Mouse (Mus musculus): ENCODE results near the gene Ldlrad1. TPM values are rescaled to one million over a fixed set of nuclear protein-coding genes. Genes with fewer than 3 reads are reported as not detected.

Gene Ldlrad1
- polyA plus RNA-seq (2014; fragmentation: Illumina TruSeq; extraction: RNeasy Lipid Tissue Mini Kit (QIAGEN cat#74804); ENCODE audit: low read depth, low replicate concordance) = not detected

GRCm38 (mm10) chr4:107208880-107209279 is at the start of gene Ldlrad1:
Ldlrad1 (plus strand) TSS chr4:107209180.

DNA sequence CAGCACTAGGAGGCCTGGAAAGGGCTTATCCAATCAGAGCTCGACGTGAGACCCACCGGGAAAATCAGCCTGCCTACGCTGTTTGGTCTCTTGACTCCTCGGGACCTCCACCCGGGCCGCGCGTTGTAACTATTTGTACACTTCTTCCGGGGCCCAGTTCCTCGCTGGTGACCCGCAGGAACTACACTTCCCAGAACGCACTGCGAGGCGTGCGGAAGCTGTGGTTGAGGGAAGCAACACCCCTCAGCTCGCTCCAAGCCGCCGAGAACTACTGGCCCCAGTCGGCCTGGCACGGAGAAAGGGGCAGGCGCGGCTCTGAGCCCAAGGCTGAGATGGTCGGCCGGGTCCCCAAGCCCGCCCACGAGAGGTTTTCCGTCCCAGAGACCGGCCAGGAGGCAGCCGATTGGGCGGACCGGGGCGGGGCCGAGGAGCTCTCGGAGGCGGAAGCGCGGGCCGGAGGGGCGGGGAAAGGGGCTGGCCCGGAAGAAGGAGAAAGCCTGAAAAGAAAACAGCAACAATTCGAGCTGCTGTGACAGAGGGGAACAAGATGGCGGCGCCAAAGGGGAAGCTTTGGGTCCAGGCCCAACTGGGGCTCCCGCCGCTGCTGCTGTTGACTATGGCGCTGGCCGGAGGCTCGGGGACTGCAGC is 30.7 kb upstream of the Ldlrad1 start, which contains the start of gene Tmem59:
TSS of gene Tmem59 (plus strand) at position 218 of the 648 bp plus-strand sequence.

GRCm38 (mm10) chr4:107178830-107179490 is 30.0 kb upstream of the Ldlrad1 start, which contains the start of gene Tceanc2:
Tceanc2 (minus strand) TSS chr4:107179116.

DNA sequence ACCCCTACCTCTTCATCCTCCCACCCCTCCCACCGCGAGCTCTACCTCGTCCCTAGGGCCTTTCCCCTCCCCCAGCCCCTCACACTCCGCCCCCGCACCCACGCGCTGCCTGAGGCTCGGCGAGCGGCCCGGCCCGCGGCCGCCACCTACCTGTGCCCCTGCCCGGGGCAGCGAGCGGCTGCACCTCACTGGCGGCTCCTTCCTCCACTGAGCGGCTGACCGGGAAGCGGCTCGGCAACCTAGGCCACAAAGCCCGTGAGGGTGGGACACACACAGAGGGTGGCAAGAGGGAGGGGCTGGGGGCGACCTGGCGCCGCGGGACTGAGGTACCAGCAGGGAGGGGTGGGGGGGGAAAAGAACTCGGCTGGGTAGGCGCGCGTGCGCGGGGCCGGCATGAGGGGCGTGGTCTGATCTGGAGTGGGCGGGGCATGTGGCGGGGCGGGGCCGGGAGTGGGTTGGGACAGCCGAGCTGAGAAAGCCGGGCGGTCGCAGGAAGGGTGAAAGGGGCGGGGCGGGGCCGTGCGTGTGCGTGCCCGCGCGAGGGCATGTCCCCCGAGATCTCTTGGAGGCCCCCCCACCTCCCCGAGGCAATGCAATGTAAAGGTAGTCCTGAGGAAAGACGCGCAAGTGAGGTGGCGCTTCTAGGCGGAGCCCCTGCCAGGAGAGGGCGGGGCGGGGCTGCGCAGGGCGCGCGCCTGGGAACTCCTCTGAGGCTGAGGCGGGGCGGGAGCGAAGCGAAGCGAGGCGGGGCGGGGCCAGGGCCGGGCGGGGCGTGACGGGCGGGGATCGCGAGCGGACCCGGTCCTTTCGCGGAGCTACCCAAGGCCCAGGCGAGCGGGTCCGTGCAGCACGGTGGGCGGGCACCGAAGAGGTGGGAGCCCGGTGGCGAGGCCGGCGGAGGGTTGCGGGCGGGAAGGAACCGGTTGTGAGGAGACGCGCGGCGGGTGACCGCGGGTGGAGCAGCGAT is 44.4 kb downstream of the Ldlrad1 start, which contains the start of the genes Lrrc42 and Hspb11:
TSS of gene Lrrc42 (minus strand) at position 408 of the 967 bp plus-strand sequence.
TSS of gene Hspb11 (plus strand) at position 469 of the 967 bp plus-strand sequence.

Other genes starting within 250 kb of the Ldlrad1 start
- 36.2 TPM for gene Mrpl37, start 142.3 kb upstream of the Ldlrad1 start, polyA plus RNA-seq (2014; fragmentation: Illumina TruSeq; extraction: RNeasy Lipid Tissue Mini Kit (QIAGEN cat#74804); ENCODE audit: low read depth, low replicate concordance)
- gene Cyb5rl, start 142.2 kb upstream of the Ldlrad1 start, polyA plus RNA-seq (2014; fragmentation: Illumina TruSeq; extraction: RNeasy Lipid Tissue Mini Kit (QIAGEN cat#74804); ENCODE audit: low read depth, low replicate concordance) = 3.1 TPM
- not detected for gene Cdcp2, start 112.3 kb upstream of the Ldlrad1 start, polyA plus RNA-seq (2014; fragmentation: Illumina TruSeq; extraction: RNeasy Lipid Tissue Mini Kit (QIAGEN cat#74804); ENCODE audit: low read depth, low replicate concordance)
- gene Tmem59, start 30.8 kb upstream of the Ldlrad1 start, polyA plus RNA-seq (2014; fragmentation: Illumina TruSeq; extraction: RNeasy Lipid Tissue Mini Kit (QIAGEN cat#74804); ENCODE audit: low read depth, low replicate concordance) = 1,062 TPM
- gene Tceanc2, start 30.1 kb upstream of the Ldlrad1 start, polyA plus RNA-seq (2014; fragmentation: Illumina TruSeq; extraction: RNeasy Lipid Tissue Mini Kit (QIAGEN cat#74804); ENCODE audit: low read depth, low replicate concordance) = 46.5 TPM
- 21.2 TPM for gene Lrrc42, start 44.4 kb downstream of the Ldlrad1 start, polyA plus RNA-seq (2014; fragmentation: Illumina TruSeq; extraction: RNeasy Lipid Tissue Mini Kit (QIAGEN cat#74804); ENCODE audit: low read depth, low replicate concordance)
- 54.4 TPM for gene Hspb11, start 44.4 kb downstream of the Ldlrad1 start, polyA plus RNA-seq (2014; fragmentation: Illumina TruSeq; extraction: RNeasy Lipid Tissue Mini Kit (QIAGEN cat#74804); ENCODE audit: low read depth, low replicate concordance)
- not detected for gene Dio1, start 98.0 kb downstream of the Ldlrad1 start, polyA plus RNA-seq (2014; fragmentation: Illumina TruSeq; extraction: RNeasy Lipid Tissue Mini Kit (QIAGEN cat#74804); ENCODE audit: low read depth, low replicate concordance)
- 43.8 TPM for gene Yipf1, start 105.2 kb downstream of the Ldlrad1 start, polyA plus RNA-seq (2014; fragmentation: Illumina TruSeq; extraction: RNeasy Lipid Tissue Mini Kit (QIAGEN cat#74804); ENCODE audit: low read depth, low replicate concordance)
- gene Ndc1, start 158.6 kb downstream of the Ldlrad1 start, polyA plus RNA-seq (2014; fragmentation: Illumina TruSeq; extraction: RNeasy Lipid Tissue Mini Kit (QIAGEN cat#74804); ENCODE audit: low read depth, low replicate concordance) = 27.8 TPM
- not detected for gene Glis1, start 225.4 kb downstream of the Ldlrad1 start, polyA plus RNA-seq (2014; fragmentation: Illumina TruSeq; extraction: RNeasy Lipid Tissue Mini Kit (QIAGEN cat#74804); ENCODE audit: low read depth, low replicate concordance)